Mouse (Mus musculus) myocyte (in vitro differentiated cells): ENCODE results near the gene Cryge. TPM values are rescaled to one million over a fixed set of nuclear protein-coding genes. Genes with fewer than 3 reads are reported as not detected.
"Not testable (repeated sequence)": the region's sequence is repeated elsewhere in the genome, so short reads cannot be mapped to it uniquely, and the experiment has no call there.

Experiments used
- H3K27me3 ChIP-seq: one replicate; pipeline ENCODE4 v1.6.1; 2011; ENCODE audit not compliant: control insufficient read depth, insufficient read depth, insufficient read length
- H3K36me3 ChIP-seq: one replicate; pipeline ENCODE4 v1.6.1; 2011; ENCODE audit not compliant: control insufficient read depth, insufficient read depth
- H3K4me2 ChIP-seq: one replicate; pipeline ENCODE4 v1.6.1; 2011; ENCODE audit warnings: low read depth, control low read depth
- H3K4me3 ChIP-seq: one replicate; pipeline ENCODE4 v1.5.1; 2011; ENCODE audit warnings: mild to moderate bottlenecking, control low read depth, moderate library complexity
- H3K79me2 ChIP-seq: one replicate; pipeline ENCODE4 v1.6.1; 2011; ENCODE audit not compliant: control insufficient read depth, insufficient read depth
- H3ac ChIP-seq: one replicate; pipeline ENCODE4 v1.6.1; 2011; ENCODE audit not compliant: control insufficient read depth, insufficient read length
- CEBPB ChIP-seq: IDR thresholded peaks from 2 replicates; pipeline ENCODE4 v1.6.1; 2011; ENCODE audit warnings: mild to moderate bottlenecking, moderate library complexity; ENCODE audit not compliant: poor library complexity, insufficient read depth, severe bottlenecking
- E2F4 ChIP-seq: IDR thresholded peaks from one replicate; pipeline ENCODE4 v1.6.1; 2011; ENCODE audit warnings: mild to moderate bottlenecking, control low read depth, moderate library complexity; ENCODE audit not compliant: insufficient read depth
- MAX ChIP-seq: IDR thresholded peaks from one replicate; pipeline ENCODE4 v1.6.1; 2011; ENCODE audit warnings: low read depth, mild to moderate bottlenecking, control low read depth
- MYOD1 ChIP-seq, 3 experiments: IDR thresholded peaks; one replicate each; pipeline ENCODE4 v1.6.1; 2011; ENCODE audit warnings: control low read depth in 2 of 3, low read depth in 2 of 3, mild to moderate bottlenecking in 2 of 3, moderate library complexity in 1 of 3; ENCODE audit not compliant: insufficient read length in 2 of 3, control insufficient read depth in 1 of 3
- MYOG ChIP-seq, 3 experiments: IDR thresholded peaks; one replicate each; pipeline ENCODE4 v1.6.1; 2011; ENCODE audit warnings: control low read depth in 2 of 3, low read depth in 2 of 3, mild to moderate bottlenecking in 2 of 3; ENCODE audit not compliant: insufficient read length in 2 of 3, control insufficient read depth in 1 of 3, insufficient read depth in 1 of 3
- POLR2A ChIP-seq: IDR thresholded peaks from one replicate; pipeline ENCODE4 v1.6.1; 2011; ENCODE audit warnings: low read depth, mild to moderate bottlenecking, control low read depth, moderate library complexity; ENCODE audit not compliant: insufficient read length
- POLR2AphosphoS2 ChIP-seq: IDR thresholded peaks from one replicate; pipeline ENCODE4 v1.6.1; 2011; ENCODE audit warnings: low read depth, control low read depth; ENCODE audit not compliant: insufficient read length
- REST ChIP-seq: IDR thresholded peaks from one replicate; pipeline ENCODE4 v1.6.1; 2011; ENCODE audit warnings: mild to moderate bottlenecking, control low read depth, moderate library complexity; ENCODE audit not compliant: insufficient read depth, insufficient read length
- SRF ChIP-seq: IDR thresholded peaks from one replicate; pipeline ENCODE4 v1.6.1; 2011; ENCODE audit warnings: low read depth; ENCODE audit not compliant: control insufficient read depth, insufficient read length
- TCF3 ChIP-seq: IDR thresholded peaks from one replicate; pipeline ENCODE4 v1.6.1; 2011; ENCODE audit warnings: low read depth, control low read depth; ENCODE audit not compliant: insufficient read length
- USF1 ChIP-seq: IDR thresholded peaks from one replicate; pipeline ENCODE4 v1.6.1; 2011; ENCODE audit warnings: low read depth, mild to moderate bottlenecking, control low read depth, moderate library complexity
- polyA plus RNA-seq: library from polyadenylated mRNA; unstranded; fragments of >200 nt; fragmentation: generic; extraction: Trizol; gene quantifications from one replicate; pipeline ENCODE4 v1.2.1, GENCODE M21; 2012; ENCODE audit warnings: missing spikeins

Cryge gene
- polyA plus RNA-seq: not detected

- not testable (repeated sequence) for H3K4me3 ChIP-seq, H3ac ChIP-seq, H3K4me2 ChIP-seq, H3K79me2 ChIP-seq, H3K27me3 ChIP-seq, H3K36me3 ChIP-seq
These were observed at the start of gene Cryge for GRCm38 (mm10) chr1:65050952-65051351. Gene Cryge, minus strand, starts transcription at chr1:65051149.

- no peaks in the 10 kb centered on the region for H3K27me3 ChIP-seq
- no peak overlapping the region for H3ac ChIP-seq
- H3K36me3 ChIP-seq: no peaks in the 10 kb centered on the region
- no peaks in the 10 kb centered on the region for H3K79me2 ChIP-seq
- no peak overlapping the region for H3K4me2 ChIP-seq
- no peak overlapping the region for H3K4me3 ChIP-seq
- no peak for TF ChIP-seq MYOD1 (IDR thresholded peaks at IDR 0.05; ENCODE audit: control insufficient read depth in 1 of 3, insufficient read length in 2 of 3, low read depth in 2 of 3)
- TF ChIP-seq SRF: no peak
- no peak for TF ChIP-seq MYOG (IDR thresholded peaks at IDR 0.05; ENCODE audit: control insufficient read depth in 1 of 3, insufficient read depth in 1 of 3, insufficient read length in 2 of 3, low read depth in 2 of 3)
- no peak for TF ChIP-seq USF1
- no peak for TF ChIP-seq MAX
- TF ChIP-seq POLR2A: no peak
- no peak for TF ChIP-seq REST
- no peak for TF ChIP-seq CEBPB
These were observed 46.0 kb upstream of the Cryge start for GRCm38 (mm10) chr1:65096953-65097352.

GRCm38 (mm10) chr1:65091566-65091965, 40.6 kb upstream of the Cryge start:
- H3K27me3 ChIP-seq: no peaks in the 10 kb centered on the region
- no peak overlapping the region for H3ac ChIP-seq
- H3K4me2 ChIP-seq: peak overlapping the region; percentile 48
- no peaks in the 10 kb centered on the region for H3K79me2 ChIP-seq
- no peak for TF ChIP-seq POLR2A
- no peak for TF ChIP-seq MYOG (IDR thresholded peaks at IDR 0.05; ENCODE audit: control insufficient read depth in 1 of 3, insufficient read depth in 1 of 3, insufficient read length in 2 of 3, low read depth in 2 of 3)
- no peak for TF ChIP-seq POLR2AphosphoS2
- TF ChIP-seq TCF3: no peak
- no peak for TF ChIP-seq MYOD1 (IDR thresholded peaks at IDR 0.05; ENCODE audit: control insufficient read depth in 1 of 3, insufficient read length in 2 of 3, low read depth in 2 of 3)
- TF ChIP-seq REST: no peak
- no peaks in the 10 kb centered on the region for H3K36me3 ChIP-seq
- no peak overlapping the region for H3K4me3 ChIP-seq

- Histone ChIP-seq H3K27me3 (no peaks in the 10 kb centered on the region), H3K79me2 (no peaks in the 10 kb centered on the region), H3K4me3 (no peak overlapping the region)
These were observed 39.4 kb upstream of the Cryge start for GRCm38 (mm10) chr1:65090370-65090769.

GRCm38 (mm10) chr1:65088567-65089356, 37.8 kb upstream of the Cryge start:
- Histone ChIP-seq H3K36me3 (no peaks in the 10 kb centered on the region), H3ac (no peak overlapping the region), H3K4me3 (no peak overlapping the region), H3K27me3 (no peaks in the 10 kb centered on the region), H3K79me2 (no peaks in the 10 kb centered on the region), H3K4me2 (peak overlapping the region; percentile 70)
- TF ChIP-seq POLR2AphosphoS2 (no peak), MYOD1 (IDR thresholded peaks at IDR 0.05; ENCODE audit: control insufficient read depth in 1 of 3, insufficient read length in 2 of 3, low read depth in 2 of 3) (peak; percentile 14 to 54 (median 23)), CEBPB (peak; percentile 33; the same call in 1 of the 2 replicates), MYOG (IDR thresholded peaks at IDR 0.05; ENCODE audit: control insufficient read depth in 1 of 3, insufficient read depth in 1 of 3, insufficient read length in 2 of 3, low read depth in 2 of 3) (peak in 2 of 3 experiments; percentile 18 to 46), MAX (no peak)

More at GRCm38 (mm10) chr1:65090370-65090769, 39.4 kb upstream of the Cryge start:
- Histone ChIP-seq H3K36me3 (no peaks in the 10 kb centered on the region), H3ac (no peak overlapping the region), H3K4me2 (no peak overlapping the region)
- TF ChIP-seq POLR2A (no peak), MYOG (IDR thresholded peaks at IDR 0.05; ENCODE audit: control insufficient read depth in 1 of 3, insufficient read depth in 1 of 3, insufficient read length in 2 of 3, low read depth in 2 of 3) (no peak), SRF (no peak), E2F4 (no peak), USF1 (no peak), CEBPB (peak; percentile 94), MYOD1 (IDR thresholded peaks at IDR 0.05; ENCODE audit: control insufficient read depth in 1 of 3, insufficient read length in 2 of 3, low read depth in 2 of 3) (no peak)

GRCm38 (mm10) chr1:65082188-65082587, 31.2 kb upstream of the Cryge start, which contains the start of gene Crygb:
Gene Crygb, minus strand, starts transcription at chr1:65082288.
- TF ChIP-seq USF1 (no peak), POLR2AphosphoS2 (no peak), E2F4 (no peak)
- no peaks in the 10 kb centered on the region for H3K27me3 ChIP-seq
- no peak within 1 kb of the TSS for H3K4me3 ChIP-seq
- H3K4me2 ChIP-seq: no peak within 1 kb of the TSS
- H3ac ChIP-seq: no peak within 1 kb of the TSS
- no peaks in the 10 kb centered on the region for H3K79me2 ChIP-seq
- no peaks in the 10 kb centered on the region for H3K36me3 ChIP-seq
